Mouse (Mus musculus) liver, embryonic 13.5 days (tissue): ENCODE data around the gene Arl2bp. TPM values are rescaled to one million over a fixed set of nuclear protein-coding genes. Genes with fewer than 3 reads are reported as not detected.

Experiments
- ATAC-seq: fragments of 200-750 bp; cut with Nextera tagmentation; 2 replicates; pipeline ENCODE4 v1.8.0; 2017; ENCODE audit warnings: low read depth, mild to moderate bottlenecking, moderate number of reproducible peaks, moderate library complexity
- DNase-seq: peaks from one replicate; pipeline ENCODE4 v3.0.0; 2022
- H3K27ac ChIP-seq: fragments of 300-500 bp; sonication (generic); 2 replicates; pipeline ENCODE4 v1.5.1; 2015; ENCODE audit warnings: moderate library complexity, mild to moderate bottlenecking, inconsistent platforms
- H3K27me3 ChIP-seq: fragments of 300-500 bp; sonication (generic); 2 replicates; pipeline ENCODE4 v1.6.1; 2015; ENCODE audit warnings: mild to moderate bottlenecking, inconsistent platforms
- H3K36me3 ChIP-seq: fragments of 300-500 bp; sonication (generic); 2 replicates; pipeline ENCODE4 v1.6.1; 2015; ENCODE audit warnings: mild to moderate bottlenecking, inconsistent platforms
- H3K4me1 ChIP-seq: fragments of 300-500 bp; sonication (generic); replicated peaks from 2 replicates; pipeline ENCODE4 v1.6.1; 2015; ENCODE audit warnings: inconsistent platforms
- H3K4me2 ChIP-seq: fragments of 300-500 bp; sonication (generic); 2 replicates; pipeline ENCODE4 v1.6.1; 2015; ENCODE audit warnings: inconsistent platforms, mild to moderate bottlenecking, moderate library complexity
- H3K4me3 ChIP-seq: fragments of 300-500 bp; sonication (generic); replicated peaks from 2 replicates; pipeline ENCODE4 v1.5.1; 2015; ENCODE audit warnings: mild to moderate bottlenecking, inconsistent platforms
- H3K9ac ChIP-seq: fragments of 300-500 bp; sonication (generic); 2 replicates; pipeline ENCODE4 v1.6.1; 2015; ENCODE audit warnings: mild to moderate bottlenecking, inconsistent platforms
- H3K9me3 ChIP-seq: fragments of 300-500 bp; sonication (generic); replicated peaks from 2 replicates; pipeline ENCODE4 v1.6.1; 2016; ENCODE audit warnings: inconsistent platforms
- WGBS: fragments of 180-500 bp; shearing (Covaris S2); methylation state at CpG from one replicate; pipeline ENCODE4 v1.1.7; 2015; ENCODE audit not compliant: insufficient replicate concordance; 5-methylcytosine and 5-hydroxymethylcytosine counted together
- polyA plus RNA-seq: library from polyadenylated mRNA; unstranded; fragments of >200 nt; fragmentation: Nextera tagmentation; extraction: Ambion mirVana; gene quantifications from 2 replicates; pipeline ENCODE4 v1.2.1, GENCODE M21; 2015

The Arl2bp gene
- polyA plus RNA-seq, 1 experiment from 2014 or later = 38.2 TPM

- ATAC-seq (peak; percentile 26), DNase-seq (no peak)
- WGBS = under 1% methylated on average over 31 of the region's 31 CpGs
- H3K9me3 ChIP-seq = no peaks in the 10 kb centered on the region
- peaks cover 12% of the 10 kb centered on the region for H3K4me1 ChIP-seq
- peaks cover 77% of the 10 kb centered on the region for H3K27me3 ChIP-seq
- no peak overlapping the region for H3K9ac ChIP-seq
- no peaks in the 10 kb centered on the region for H3K36me3 ChIP-seq
- peak overlapping the region; percentile 50 for H3K4me3 ChIP-seq
- peak overlapping the region; percentile 66 for H3K4me2 ChIP-seq
- no peak overlapping the region for H3K27ac ChIP-seq
These were observed 29.1 kb downstream of the Arl2bp start for GRCm38 (mm10) chr8:94695341-94695993.

- WGBS = 2% methylated on average over 41 of the region's 41 CpGs
- DNase-seq (no peak), ATAC-seq (peak; percentile 67)
- no peak within 1 kb of the TSS for H3K27ac ChIP-seq
- no peaks in the 10 kb centered on the region for H3K9me3 ChIP-seq
- no peaks in the 10 kb centered on the region for H3K36me3 ChIP-seq
- H3K9ac ChIP-seq = no peak within 1 kb of the TSS
- peak within 1 kb of the TSS; percentile 50 for H3K4me3 ChIP-seq
- H3K4me1 ChIP-seq = peaks cover 12% of the 10 kb centered on the region
- peak within 1 kb of the TSS; percentile 66 for H3K4me2 ChIP-seq
- H3K27me3 ChIP-seq = peaks cover 76% of the 10 kb centered on the region
These were observed 29.6 kb downstream of the Arl2bp start, which contains the start of gene Pllp for GRCm38 (mm10) chr8:94695994-94696384. Gene Pllp (minus strand): TSS chr8:94696278.

DNA sequence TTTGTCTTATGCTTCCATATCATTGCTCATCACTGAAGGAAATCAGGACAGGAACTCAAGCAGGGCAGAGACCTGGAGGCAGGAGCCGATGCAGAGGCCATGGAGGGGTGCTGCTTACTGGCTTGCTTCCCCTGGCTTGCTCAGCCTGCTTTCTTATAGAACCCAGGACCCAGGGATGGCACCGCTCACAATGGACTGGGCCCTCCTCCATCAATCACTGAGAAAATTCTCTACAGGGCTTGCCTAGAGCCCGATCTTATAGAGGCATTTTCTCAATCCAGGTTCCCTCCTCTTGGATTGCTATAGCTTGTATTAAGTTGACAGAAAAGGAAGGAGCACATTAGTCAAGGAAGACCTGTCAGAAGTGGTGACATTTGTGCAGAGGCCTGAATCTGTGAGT is 30.2 kb downstream of the Arl2bp start:
- H3K27me3 ChIP-seq = peaks cover 73% of the 10 kb centered on the region
- no peak overlapping the region for H3K4me2 ChIP-seq
- 43% methylated on average over 3 of the region's 3 CpGs for WGBS

DNA sequence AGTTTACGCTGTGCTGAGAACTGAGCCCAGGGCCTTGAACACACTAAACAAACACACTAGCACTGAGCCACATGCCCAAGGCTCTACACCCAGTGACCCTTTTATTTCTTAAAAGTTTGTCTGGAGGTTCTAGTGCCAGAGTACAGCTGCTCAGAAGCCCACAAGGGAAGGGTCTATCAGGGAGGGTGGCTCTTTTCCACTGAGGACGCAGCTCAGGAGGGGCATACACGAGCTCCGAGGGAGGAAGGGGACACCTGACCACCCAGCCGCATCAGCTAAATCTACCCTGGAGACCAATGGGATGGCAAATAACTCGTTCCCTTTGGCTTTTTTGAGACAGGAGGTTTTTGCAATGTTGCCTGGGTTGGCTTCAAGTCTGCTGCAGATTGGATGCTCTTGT is 31.6 kb downstream of the Arl2bp start:
- Histone ChIP-seq H3K9ac (no peak overlapping the region), H3K36me3 (no peaks in the 10 kb centered on the region), H3K27me3 (peaks cover 59% of the 10 kb centered on the region), H3K9me3 (no peaks in the 10 kb centered on the region), H3K4me2 (no peak overlapping the region), H3K4me1 (peaks cover 19% of the 10 kb centered on the region), H3K4me3 (no peak overlapping the region), H3K27ac (no peak overlapping the region)
- WGBS = 69% methylated on average over 6 of the region's 6 CpGs
- DNase-seq = no peak
- ATAC-seq = no peak

More for the DNA sequence above, 30.2 kb downstream of the Arl2bp start:
- no peaks in the 10 kb centered on the region for H3K9me3 ChIP-seq
- H3K9ac ChIP-seq = no peak overlapping the region
- H3K4me3 ChIP-seq = peak overlapping the region; percentile 50; the same call in 1 of the 2 replicates
- ATAC-seq = no peak
- H3K27ac ChIP-seq = no peak overlapping the region
- H3K36me3 ChIP-seq = no peaks in the 10 kb centered on the region
- DNase-seq = no peak
- peaks cover 12% of the 10 kb centered on the region for H3K4me1 ChIP-seq

DNA sequence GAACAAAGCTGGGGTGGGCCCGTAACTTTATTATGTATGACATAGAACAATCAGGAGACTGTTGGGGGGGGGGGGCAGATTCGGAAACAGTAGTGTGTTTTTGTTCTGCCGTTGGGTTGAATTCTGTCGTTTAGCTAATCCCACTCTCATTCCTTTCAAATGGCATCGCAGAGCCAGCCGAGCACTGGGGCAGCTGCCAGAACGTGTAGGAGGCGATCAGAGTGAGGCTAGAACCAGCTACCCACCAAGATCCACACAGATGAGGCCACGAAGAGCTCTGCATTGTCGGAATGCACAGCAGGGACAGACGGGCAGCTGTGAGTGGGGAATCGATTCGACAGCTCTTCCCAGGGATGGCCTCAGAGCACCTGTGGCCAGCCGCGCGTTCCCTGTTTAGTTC is 33.0 kb downstream of the Arl2bp start:
- peaks cover 45% of the 10 kb centered on the region for H3K27me3 ChIP-seq

GRCm38 (mm10) chr8:94700421-94700935 is 34.1 kb downstream of the Arl2bp start:
- Histone ChIP-seq H3K4me3 (no peak overlapping the region), H3K27me3 (peaks cover 37% of the 10 kb centered on the region), H3K9ac (no peak overlapping the region), H3K4me1 (peaks cover 29% of the 10 kb centered on the region), H3K27ac (no peak overlapping the region), H3K9me3 (no peaks in the 10 kb centered on the region), H3K4me2 (no peak overlapping the region), H3K36me3 (no peaks in the 10 kb centered on the region)
- no peak for ATAC-seq
- no peak for DNase-seq
- WGBS = 50% methylated on average over 4 of the region's 4 CpGs

More for the DNA sequence above, 33.0 kb downstream of the Arl2bp start:
- H3K4me1 ChIP-seq = peaks cover 23% of the 10 kb centered on the region
- H3K4me3 ChIP-seq = no peak overlapping the region
- no peak overlapping the region for H3K4me2 ChIP-seq
- WGBS = 75% methylated on average over 16 of the region's 16 CpGs
- ATAC-seq (no peak), DNase-seq (no peak)
- no peaks in the 10 kb centered on the region for H3K9me3 ChIP-seq
- no peaks in the 10 kb centered on the region for H3K36me3 ChIP-seq
- no peak overlapping the region for H3K9ac ChIP-seq
- no peak overlapping the region for H3K27ac ChIP-seq

DNA sequence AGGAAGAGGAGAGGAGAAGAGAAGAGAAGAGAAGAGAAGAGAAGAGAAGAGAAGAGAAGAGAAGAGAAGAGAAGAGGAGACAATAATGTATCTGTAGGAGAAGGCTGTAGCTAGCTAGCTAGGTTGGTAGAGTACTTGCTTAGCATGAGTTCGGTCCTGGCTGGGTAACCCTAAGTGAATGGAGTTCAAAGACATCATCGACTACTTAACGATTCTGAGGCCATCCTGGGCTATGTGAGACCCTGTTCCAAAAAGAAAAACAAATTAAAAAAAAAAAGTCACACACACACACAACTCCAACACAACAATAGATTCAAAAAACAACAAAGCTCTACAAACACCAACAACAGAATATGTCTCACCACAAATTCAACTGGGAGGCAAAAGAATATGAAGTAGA is 35.8 kb downstream of the Arl2bp start:
- Histone ChIP-seq H3K4me2 (peak overlapping the region; percentile 80), H3K9me3 (no peaks in the 10 kb centered on the region), H3K27ac (no peak overlapping the region), H3K9ac (no peak overlapping the region), H3K36me3 (no peaks in the 10 kb centered on the region), H3K4me3 (no peak overlapping the region), H3K4me1 (peaks cover 36% of the 10 kb centered on the region), H3K27me3 (peaks cover 22% of the 10 kb centered on the region)
- WGBS = 63% methylated on average over 3 of the region's 3 CpGs
- ATAC-seq (no peak), DNase-seq (no peak)

DNA sequence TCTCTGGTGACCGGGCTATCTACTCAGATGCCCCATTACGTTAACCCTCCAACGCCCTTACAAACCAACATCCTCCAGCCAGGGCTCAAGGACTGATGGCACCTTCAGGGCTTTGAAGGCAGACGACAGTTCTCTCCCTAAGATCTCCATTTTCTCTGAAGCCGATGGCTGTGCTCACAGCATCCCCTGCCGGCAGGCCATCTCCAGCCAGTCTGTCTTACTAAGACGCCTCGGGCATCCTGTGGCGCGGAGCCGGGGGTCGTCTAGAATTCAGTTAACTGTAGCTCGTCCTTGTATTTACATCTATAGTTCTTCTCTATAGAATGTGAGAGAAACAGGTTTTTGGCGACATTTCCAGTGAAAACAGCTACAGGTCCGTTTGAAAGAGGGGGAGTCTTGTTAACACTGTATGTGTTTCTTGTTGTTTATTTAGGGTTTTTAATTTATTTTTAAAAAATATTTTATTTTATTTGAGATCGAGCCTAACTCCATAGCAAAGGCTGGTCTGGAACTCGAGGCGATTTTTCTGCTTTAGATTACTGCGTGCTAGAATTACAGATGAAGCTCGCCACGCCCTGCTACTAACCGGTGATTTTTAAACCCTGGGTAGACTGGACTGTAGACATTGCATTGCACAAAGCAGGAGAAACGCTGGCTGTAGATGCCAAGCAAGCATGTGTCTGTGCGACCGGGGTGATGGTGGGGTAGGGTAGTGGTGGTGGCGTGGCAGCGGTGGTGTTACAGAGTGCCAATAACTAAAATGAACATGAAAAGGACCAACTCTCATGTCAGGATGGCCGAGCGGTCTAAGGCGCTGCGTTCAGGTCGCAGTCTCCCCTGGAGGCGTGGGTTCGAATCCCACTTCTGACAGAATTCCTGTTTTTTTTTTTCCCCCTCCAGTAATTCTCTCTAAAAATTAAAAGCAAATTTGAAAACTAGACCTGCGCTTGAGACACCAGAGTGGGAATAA is 36.7 kb downstream of the Arl2bp start:
- ATAC-seq = peak; percentile 85
- Histone ChIP-seq H3K9me3 (no peaks in the 10 kb centered on the region), H3K27ac (peak overlapping the region; percentile 51), H3K9ac (peak overlapping the region; percentile 58), H3K36me3 (no peaks in the 10 kb centered on the region), H3K4me2 (peak overlapping the region; percentile 80), H3K4me3 (peak overlapping the region; percentile 68), H3K27me3 (peaks cover 14% of the 10 kb centered on the region), H3K4me1 (peaks cover 36% of the 10 kb centered on the region)
- WGBS = under 1% methylated on average over 35 of the region's 35 CpGs
- DNase-seq = peak; percentile 76

- WGBS = under 1% methylated on average over 35 of the region's 35 CpGs
- peak; percentile 85 for ATAC-seq
- no peaks in the 10 kb centered on the region for H3K9me3 ChIP-seq
- peak; percentile 96 for DNase-seq
- H3K4me3 ChIP-seq = peak overlapping the region; percentile 65
- H3K9ac ChIP-seq = peak overlapping the region; percentile 74
- H3K36me3 ChIP-seq = no peaks in the 10 kb centered on the region
- peak overlapping the region; percentile 84 for H3K4me2 ChIP-seq
- peak overlapping the region; percentile 36 for H3K27ac ChIP-seq
- H3K4me1 ChIP-seq = peaks cover 36% of the 10 kb centered on the region
- peaks cover 10% of the 10 kb centered on the region; the same call in 1 of the 2 replicates for H3K27me3 ChIP-seq
These were observed 37.7 kb downstream of the Arl2bp start for GRCm38 (mm10) chr8:94703972-94704668.

GRCm38 (mm10) chr8:94704669-94704984 is 38.2 kb downstream of the Arl2bp start:
- no peaks in the 10 kb centered on the region for H3K36me3 ChIP-seq
- no peak for DNase-seq
- H3K4me1 ChIP-seq = peaks cover 41% of the 10 kb centered on the region
- H3K9me3 ChIP-seq = no peaks in the 10 kb centered on the region
- peak overlapping the region; percentile 74 for H3K9ac ChIP-seq
- H3K4me2 ChIP-seq = peak overlapping the region; percentile 84
- no peak for ATAC-seq
- peak overlapping the region; percentile 36 for H3K27ac ChIP-seq
- H3K27me3 ChIP-seq = peaks cover 6% of the 10 kb centered on the region; the same call in 1 of the 2 replicates
- WGBS = 13% methylated on average over 9 of the region's 9 CpGs
- peak overlapping the region; percentile 65 for H3K4me3 ChIP-seq
